Mouse (Mus musculus) lung, postnatal 36 days (tissue): ENCODE results near the gene Ubxn1.
"Not testable (repeated sequence)": the region's sequence is repeated elsewhere in the genome, so short reads cannot be mapped to it uniquely, and the experiment has no call there.

ENCODE experiments used
- DNase-seq: peaks from one replicate; pipeline ENCODE4 v3.0.0; 2022; ENCODE audit warnings: mixed read lengths

Gene Ubxn1

DNA sequence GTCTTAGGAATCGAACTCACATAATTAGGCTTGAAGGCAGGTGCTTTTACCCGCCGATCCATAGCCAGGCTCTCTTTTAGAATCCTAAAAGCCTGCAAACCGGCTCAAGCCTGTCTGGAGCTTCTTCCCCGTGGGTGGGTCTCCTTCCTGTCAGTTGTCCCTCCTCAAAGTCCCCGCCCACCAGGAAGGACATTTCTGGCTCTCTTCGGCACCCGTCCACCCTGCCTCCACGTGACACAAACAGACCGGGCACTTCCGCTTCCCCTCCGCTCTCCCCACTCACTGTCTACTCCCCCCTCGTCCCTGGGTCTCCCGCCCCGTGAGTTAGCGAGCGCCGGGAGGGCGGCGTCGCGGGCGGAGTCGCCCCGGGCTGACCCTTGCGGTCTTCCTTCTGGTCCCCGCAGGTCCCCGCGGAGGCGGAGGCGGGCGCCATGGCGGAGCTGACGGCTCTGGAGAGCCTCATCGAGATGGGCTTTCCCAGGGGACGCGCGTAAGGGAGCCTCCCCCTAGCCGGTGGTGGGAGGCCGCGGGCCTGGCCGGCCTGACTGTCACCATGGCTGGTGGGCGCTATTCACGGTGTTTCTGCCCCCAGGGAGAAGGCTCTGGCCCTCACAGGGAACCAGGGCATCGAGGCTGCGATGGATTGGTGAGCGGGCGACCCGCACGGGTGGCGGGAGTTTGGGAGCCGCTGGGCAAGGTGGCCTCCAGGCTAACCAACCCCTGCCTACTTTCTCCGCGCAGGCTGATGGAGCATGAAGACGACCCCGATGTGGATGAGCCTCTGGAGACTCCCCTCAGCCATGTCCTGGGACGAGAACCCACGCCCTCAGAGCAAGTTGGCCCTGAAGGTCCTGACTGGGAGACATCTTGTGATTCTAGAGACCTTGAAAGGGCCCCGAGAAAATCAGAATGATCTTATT is at the start of gene Ubxn1:
Ubxn1 (plus strand) TSS at position 230 of the 920 bp plus-strand sequence.
- peak; percentile 98 for DNase-seq

- DNase-seq, result no peak
Measured at GRCm38 (mm10) chr19:8822696-8823095, 48.6 kb upstream of the Ubxn1 start.

DNA sequence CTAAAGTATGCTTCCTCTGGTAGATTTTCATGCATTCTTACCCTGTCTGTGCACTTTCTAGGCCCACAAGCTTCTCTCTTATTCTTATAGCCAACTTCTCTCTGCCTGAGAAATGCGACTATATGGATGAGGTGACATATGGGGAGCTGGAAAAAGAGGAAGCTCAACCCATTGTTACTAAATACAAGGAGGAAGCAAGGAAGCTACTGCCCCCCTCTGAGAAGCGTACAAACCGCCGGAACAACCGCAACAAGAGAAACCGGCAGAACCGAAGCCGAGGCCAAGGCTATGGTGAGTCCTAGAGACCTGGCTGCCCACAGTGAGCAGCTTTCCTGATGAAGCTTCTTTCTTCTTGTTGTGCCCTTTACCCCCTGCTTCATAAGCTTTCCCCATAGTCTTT is 41.6 kb upstream of the Ubxn1 start, which contains the start of gene AC129217.1:
AC129217.1 (plus strand) TSS at position 114 of the 400 bp plus-strand sequence.
- peak; percentile 38 for DNase-seq

DNA sequence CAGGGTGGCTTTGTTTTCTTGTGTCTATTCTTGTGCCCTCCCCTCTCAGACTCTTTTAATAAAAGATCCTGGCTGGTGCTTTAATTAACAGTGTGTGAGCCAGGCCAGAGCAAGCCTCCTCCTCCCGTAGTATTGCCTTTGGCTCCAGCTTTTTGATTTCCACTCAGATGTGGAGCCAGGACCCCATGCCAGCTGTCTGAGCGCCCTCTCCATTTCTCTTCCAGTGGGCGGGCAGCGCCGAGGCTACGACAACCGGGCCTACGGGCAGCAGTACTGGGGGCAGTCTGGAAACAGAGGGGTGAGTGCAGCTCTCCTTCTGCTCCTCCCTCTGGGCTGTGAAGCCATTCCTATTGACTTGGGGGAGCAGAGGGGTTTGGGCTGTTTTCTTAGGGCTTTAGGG is 40.6 kb upstream of the Ubxn1 start:
- DNase-seq, result no peak

GRCm38 (mm10) chr19:8831262-8831661 is 40.0 kb upstream of the Ubxn1 start:
- DNase-seq, result no peak

GRCm38 (mm10) chr19:8832971-8833370 is 38.3 kb upstream of the Ubxn1 start:
- no peak for DNase-seq

DNA sequence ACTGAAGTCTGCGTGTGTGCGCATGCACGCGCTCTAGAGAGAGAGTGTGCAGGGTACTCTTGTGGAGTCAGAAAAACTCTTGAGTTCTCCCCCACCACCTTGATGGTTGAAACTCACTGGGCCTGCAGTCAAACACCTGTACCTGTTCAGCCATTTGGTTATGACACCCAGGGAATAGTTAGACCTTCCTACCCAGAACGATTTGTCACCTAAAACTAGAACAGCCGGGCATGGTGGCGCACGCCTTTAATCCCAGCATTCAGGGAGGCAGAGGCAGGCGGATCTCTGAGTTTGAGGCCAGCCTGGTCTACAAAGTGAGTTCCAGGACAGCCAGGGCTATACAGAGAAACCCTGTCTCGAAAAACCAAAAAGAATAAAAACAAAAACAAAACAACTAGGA is 35.0 kb upstream of the Ubxn1 start:
- DNase-seq, result not testable (repeated sequence)

DNA sequence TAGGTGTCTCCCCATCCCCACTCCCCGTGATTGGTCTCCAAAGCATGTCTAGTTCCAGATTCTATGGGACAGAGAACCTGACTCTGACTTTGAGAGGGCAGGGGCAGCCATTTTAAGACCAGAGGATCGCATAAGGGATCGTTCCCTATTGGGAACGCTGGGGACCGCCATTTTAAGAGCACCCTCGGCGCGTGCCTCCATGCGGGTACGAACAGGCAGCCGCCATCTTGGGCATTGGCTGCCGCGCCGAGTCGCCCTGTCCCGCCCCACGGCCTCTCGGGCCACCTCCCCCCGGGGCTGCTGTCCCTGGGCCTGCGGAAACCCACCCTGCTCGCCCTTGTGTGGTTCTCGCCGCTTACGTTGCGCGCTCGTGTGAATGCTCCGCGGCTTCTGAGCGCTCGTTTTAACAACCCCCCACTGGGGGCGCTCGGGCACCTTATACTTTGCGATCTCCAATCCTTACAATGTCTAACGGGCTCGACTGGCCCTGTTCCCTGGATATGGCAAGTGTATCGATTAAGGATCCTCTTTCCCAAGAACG is 34.0 kb upstream of the Ubxn1 start, which contains the start of gene Bscl2:
Bscl2 (plus strand) TSS at position 217 of the 541 bp plus-strand sequence.
- DNase-seq, result peak; percentile 90

GRCm38 (mm10) chr19:8838041-8838730 is 33.1 kb upstream of the Ubxn1 start:
- peak; percentile 36 for DNase-seq

DNA sequence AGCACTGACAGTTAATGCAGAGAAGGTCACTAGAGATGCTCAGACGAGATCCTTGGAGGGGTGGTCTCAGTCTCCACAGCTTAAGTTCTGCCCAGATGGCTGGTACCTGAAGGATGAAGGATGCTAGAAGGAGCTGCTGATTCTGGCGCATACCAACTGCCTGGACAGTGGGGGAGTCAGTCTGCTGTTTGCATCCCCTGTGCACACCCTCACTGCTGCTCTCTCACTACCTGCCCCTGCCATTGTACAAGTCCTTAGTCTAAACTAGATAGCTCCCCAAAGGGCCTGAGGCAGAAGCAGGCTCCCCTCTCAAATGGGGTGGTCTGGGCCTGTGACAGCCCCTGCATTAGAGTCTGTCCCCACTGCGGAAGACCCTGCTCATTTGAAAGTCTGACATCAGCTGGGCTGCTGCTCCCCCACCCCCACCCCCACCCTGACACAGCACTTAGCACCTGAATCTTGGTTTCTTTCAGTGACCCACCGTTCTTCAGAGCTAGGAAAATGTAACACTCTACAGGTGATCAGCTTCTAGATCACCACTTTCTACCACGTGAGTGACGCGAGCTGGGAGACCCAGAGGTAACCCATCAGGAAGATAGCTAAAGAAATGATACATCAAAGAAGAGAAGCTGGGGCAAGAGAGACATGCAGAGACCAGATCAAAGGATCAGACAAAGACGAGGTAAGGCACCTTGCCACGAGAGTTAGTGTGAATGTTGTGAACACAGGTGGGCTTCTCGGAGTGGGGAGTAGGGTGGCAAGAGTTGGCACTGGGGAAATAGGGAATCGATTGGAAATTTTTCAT is 32.0 kb upstream of the Ubxn1 start, which contains the start of gene Gng3:
Gng3 (minus strand) TSS at position 92 of the 805 bp plus-strand sequence.
- DNase-seq, result no peak

GRCm38 (mm10) chr19:8839908-8840791 is 31.1 kb upstream of the Ubxn1 start:
- DNase-seq, result peak; percentile 88

GRCm38 (mm10) chr19:8841012-8841411 is 30.3 kb upstream of the Ubxn1 start:
- DNase-seq, result no peak

- DNase-seq, result peak; percentile 75
Measured at GRCm38 (mm10) chr19:8842961-8843360, 28.3 kb upstream of the Ubxn1 start.

- DNase-seq, result peak; percentile 94
Measured at GRCm38 (mm10) chr19:8844371-8845129, 26.7 kb upstream of the Ubxn1 start.

DNA sequence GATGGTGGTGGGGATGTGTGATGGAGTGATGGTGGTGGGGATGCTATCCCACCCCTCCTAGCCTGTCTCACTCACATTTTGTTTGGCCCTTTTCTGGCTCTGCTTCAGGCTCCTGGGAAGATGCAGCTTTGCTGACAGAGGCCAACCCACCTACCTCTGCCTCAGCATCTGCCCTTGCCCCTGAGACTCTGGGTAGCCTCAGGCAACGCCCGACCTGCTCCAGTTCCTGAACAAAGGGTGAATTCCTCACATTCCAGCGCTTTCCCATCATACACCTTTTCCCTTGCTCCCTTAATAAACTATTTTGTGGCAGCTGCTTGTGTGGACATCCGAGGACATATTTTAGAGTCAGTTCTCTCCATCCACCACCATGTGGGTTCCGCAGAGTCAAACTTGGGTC is 22.9 kb upstream of the Ubxn1 start:
- DNase-seq, result no peak

DNA sequence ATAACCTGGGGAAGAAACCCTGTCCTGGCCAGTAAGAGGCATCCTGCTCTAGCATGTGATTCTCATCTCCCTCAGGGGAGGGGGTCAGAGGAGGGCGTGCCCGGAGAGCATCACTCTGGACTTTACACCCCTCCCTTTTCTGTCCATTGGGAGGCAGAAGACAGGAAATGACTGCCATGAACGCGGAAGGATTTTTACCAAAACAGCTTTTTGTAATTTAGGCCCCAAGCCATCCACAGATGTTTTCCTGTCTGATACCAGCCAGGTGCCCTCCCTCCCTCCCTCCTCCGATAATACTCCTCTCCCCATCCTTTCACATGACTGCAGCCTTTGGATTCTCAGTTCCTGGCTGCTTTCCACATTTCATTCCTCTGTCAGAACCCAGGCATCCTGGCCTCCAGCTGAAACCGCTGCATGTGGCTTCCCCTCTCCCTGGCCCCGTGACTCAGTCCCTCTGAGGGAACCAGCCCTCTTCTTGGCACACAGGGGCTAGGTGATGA is 20.8 kb upstream of the Ubxn1 start, which contains the start of gene Lrrn4cl:
Lrrn4cl (plus strand) TSS at position 367 of the 500 bp plus-strand sequence.
- peak; percentile 36 for DNase-seq

- DNase-seq, result peak; percentile 59
Measured at GRCm38 (mm10) chr19:8851639-8852038, 19.7 kb upstream of the Ubxn1 start.

- DNase-seq, result no peak
Measured at GRCm38 (mm10) chr19:8852236-8852928, 18.9 kb upstream of the Ubxn1 start.

GRCm38 (mm10) chr19:8853117-8853516 is 18.2 kb upstream of the Ubxn1 start:
- DNase-seq, result no peak

- peak; percentile 84 for DNase-seq
Measured at GRCm38 (mm10) chr19:8857689-8858088, 13.6 kb upstream of the Ubxn1 start.
